Mouse (Mus musculus) bone marrow, adult 2 months (tissue): ENCODE results near the gene Trappc2l. TPM values are rescaled to one million over a fixed set of nuclear protein-coding genes. Genes with fewer than 3 reads are reported as not detected.

Source experiments
- H3K27ac ChIP-seq: fragments of 200-500 bp; 2 replicates; pipeline ENCODE4 v1.5.1; 2012; ENCODE audit warnings: low read depth, mild to moderate bottlenecking, control low read depth, inconsistent platforms, low read length; ENCODE audit not compliant: control insufficient read depth, poor library complexity, insufficient read depth
- H3K4me1 ChIP-seq: fragments of 200-500 bp; 2 replicates; pipeline ENCODE4 v1.6.1; 2011; ENCODE audit warnings: low read length; ENCODE audit not compliant: control insufficient read depth, insufficient read depth
- H3K4me3 ChIP-seq: fragments of 200-500 bp; replicated peaks from 2 replicates; pipeline ENCODE3; 2011; ENCODE audit warnings: mild to moderate bottlenecking, low read depth, low read length, control low read depth; ENCODE audit not compliant: control insufficient read depth
- CTCF ChIP-seq: fragments of 200-500 bp; IDR thresholded peaks from 2 replicates; pipeline ENCODE4 v1.5.1; 2011; ENCODE audit warnings: low read length, control low read depth; ENCODE audit not compliant: control insufficient read depth, insufficient read depth
- POLR2A ChIP-seq: fragments of 200-500 bp; IDR thresholded peaks from 2 replicates; pipeline ENCODE4 v1.6.1; 2011; ENCODE audit warnings: low read depth, mild to moderate bottlenecking, control low read depth, low read length, borderline replicate concordance; ENCODE audit not compliant: control insufficient read depth
- WGBS: fragments of 180-500 bp; shearing (Covaris S2); methylation state at CpG from one replicate; pipeline ENCODE4 v1.1.7; 2018; 5-methylcytosine and 5-hydroxymethylcytosine counted together
- polyA plus RNA-seq: library from polyadenylated mRNA; stranded (reverse); fragments of >200 nt; gene quantifications from 2 replicates; pipeline ENCODE4 v1.2.4, GENCODE M21; 2011; ENCODE audit warnings: low replicate concordance; ENCODE audit not compliant: missing spikeins, insufficient read depth, insufficient read length

The Trappc2l gene
- polyA plus RNA-seq, 1 experiment = 36.5 TPM

DNA sequence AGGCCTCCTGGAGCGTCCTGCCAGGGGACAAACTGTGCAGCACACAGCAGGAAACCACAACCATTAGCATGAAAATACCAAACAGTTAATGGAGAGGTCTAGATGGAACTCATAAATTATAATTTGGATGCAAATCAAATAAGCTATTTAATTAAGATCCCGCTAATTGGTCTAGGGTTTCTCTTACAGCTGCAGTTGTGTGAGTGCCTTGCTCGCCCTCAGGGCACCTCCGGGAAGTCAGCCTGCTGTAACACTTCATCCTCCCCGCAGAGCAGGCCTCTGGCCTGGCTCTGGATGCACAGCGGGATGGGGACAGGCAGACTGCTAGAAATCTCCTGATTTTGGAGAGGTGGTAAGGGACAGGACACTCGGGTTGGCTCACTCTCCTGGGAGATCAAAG is 25.3 kb upstream of the Trappc2l start:
- TF ChIP-seq POLR2A = no peak
- TF ChIP-seq CTCF = no peak
- 75% methylated on average over 7 of the region's 7 CpGs for WGBS
- no peak overlapping the region for H3K4me3 ChIP-seq
- no peak overlapping the region for H3K27ac ChIP-seq
- no peaks in the 10 kb centered on the region; the same call in 1 of the 2 replicates for H3K4me1 ChIP-seq

DNA sequence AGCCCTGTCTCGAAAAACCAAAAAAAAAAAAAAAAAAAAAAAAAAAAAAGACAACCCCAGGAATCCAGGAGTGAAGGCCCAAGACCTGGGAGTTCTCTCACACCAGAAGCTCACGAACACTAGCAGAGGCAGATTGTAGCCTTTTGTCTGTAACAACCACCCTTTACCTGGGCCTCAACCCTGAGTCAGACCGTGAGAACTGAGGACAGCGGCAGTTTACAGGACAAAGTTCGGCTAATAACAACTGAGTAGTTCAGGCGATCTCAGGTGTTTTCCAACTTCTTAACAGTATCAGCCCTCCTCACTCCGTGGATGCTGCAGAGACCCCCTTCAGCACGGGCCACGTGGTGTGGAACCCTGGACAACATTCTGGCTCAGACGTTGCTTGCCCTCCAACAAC is 24.7 kb upstream of the Trappc2l start:
- Histone ChIP-seq H3K4me3 (no peak overlapping the region), H3K27ac (no peak overlapping the region), H3K4me1 (no peaks in the 10 kb centered on the region; the same call in 1 of the 2 replicates)
- WGBS = 82% methylated on average over 10 of the region's 10 CpGs
- no peak for TF ChIP-seq POLR2A
- no peak for TF ChIP-seq CTCF

DNA sequence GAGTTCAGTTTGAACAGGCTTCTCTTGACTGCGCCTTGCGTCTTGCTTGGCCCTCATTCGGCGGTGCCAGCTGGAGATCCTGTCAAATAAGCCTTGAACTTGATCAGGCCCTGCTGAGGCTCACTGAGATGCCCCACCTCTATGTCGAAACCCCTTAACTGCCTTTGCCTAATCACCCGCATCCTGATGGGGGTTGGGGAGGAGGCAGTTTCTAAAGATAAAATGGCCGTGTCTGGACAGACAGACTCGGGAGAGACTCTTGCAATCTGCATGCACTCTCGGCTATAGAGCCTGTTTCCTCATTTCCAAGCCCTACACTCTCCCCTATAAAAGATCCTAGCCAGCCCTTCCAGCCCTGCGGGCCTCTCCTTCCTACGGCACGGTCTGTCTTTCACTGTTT is 18.2 kb upstream of the Trappc2l start:
- H3K4me3 ChIP-seq = peak overlapping the region; percentile 2
- peak overlapping the region; percentile 83 for H3K27ac ChIP-seq
- TF ChIP-seq CTCF (no peak), POLR2A (0 out of 2 replicates have a peak, but pooled peaks have one; percentile 41)
- peaks cover 18% of the 10 kb centered on the region for H3K4me1 ChIP-seq
- 40% methylated on average over 12 of the region's 12 CpGs for WGBS

- Histone ChIP-seq H3K4me1 (peaks cover 18% of the 10 kb centered on the region), H3K27ac (peak overlapping the region; percentile 83), H3K4me3 (peak overlapping the region; percentile 16)
- TF ChIP-seq CTCF = no peak
- TF ChIP-seq POLR2A = no peak
- WGBS = 75% methylated on average over 19 of the region's 19 CpGs
Observed at GRCm38 (mm10) chr8:122593783-122594507, 17.5 kb upstream of the Trappc2l start.

DNA sequence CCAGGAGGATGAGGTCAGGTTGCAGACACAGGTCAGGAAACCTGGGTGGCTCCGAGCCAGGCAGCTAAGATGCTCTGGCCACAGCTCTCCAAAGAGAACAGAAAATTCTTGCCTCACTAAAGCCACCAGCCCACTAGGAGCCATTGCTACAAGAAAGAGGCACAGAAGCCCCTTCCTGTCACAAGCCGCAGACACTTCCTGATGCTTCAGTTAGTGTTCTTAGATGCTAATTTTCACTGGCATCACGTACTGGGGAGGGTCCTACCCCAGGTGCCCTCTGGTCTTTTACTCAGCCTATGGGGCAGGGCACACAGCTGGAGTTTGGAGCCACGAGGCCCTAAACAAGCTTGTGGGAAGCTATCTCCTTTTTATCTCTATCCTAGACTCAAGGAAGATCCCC is 15.4 kb upstream of the Trappc2l start:
- TF ChIP-seq POLR2A = no peak
- TF ChIP-seq CTCF = no peak
- Histone ChIP-seq H3K4me3 (peak overlapping the region; percentile 35), H3K27ac (peak overlapping the region; percentile 83), H3K4me1 (peaks cover 18% of the 10 kb centered on the region)
- 18% methylated on average over 4 of the region's 4 CpGs for WGBS

GRCm38 (mm10) chr8:122600666-122601065 is 10.8 kb upstream of the Trappc2l start:
- TF ChIP-seq CTCF = no peak
- TF ChIP-seq POLR2A = no peak
- Histone ChIP-seq H3K4me3 (no peak overlapping the region), H3K4me1 (no peaks in the 10 kb centered on the region; the same call in 1 of the 2 replicates), H3K27ac (no peak overlapping the region)
- 92% methylated on average over 9 of the region's 9 CpGs for WGBS

- TF ChIP-seq CTCF = no peak
- H3K4me1 ChIP-seq = peaks cover 1% of the 10 kb centered on the region; the same call in 1 of the 2 replicates
- WGBS = 29% methylated on average over 1 of the region's 1 CpGs
- H3K4me3 ChIP-seq = no peak overlapping the region
- peak overlapping the region; percentile 42; the same call in 1 of the 2 replicates for H3K27ac ChIP-seq
Observed at GRCm38 (mm10) chr8:122604640-122605039, 6.8 kb upstream of the Trappc2l start.

DNA sequence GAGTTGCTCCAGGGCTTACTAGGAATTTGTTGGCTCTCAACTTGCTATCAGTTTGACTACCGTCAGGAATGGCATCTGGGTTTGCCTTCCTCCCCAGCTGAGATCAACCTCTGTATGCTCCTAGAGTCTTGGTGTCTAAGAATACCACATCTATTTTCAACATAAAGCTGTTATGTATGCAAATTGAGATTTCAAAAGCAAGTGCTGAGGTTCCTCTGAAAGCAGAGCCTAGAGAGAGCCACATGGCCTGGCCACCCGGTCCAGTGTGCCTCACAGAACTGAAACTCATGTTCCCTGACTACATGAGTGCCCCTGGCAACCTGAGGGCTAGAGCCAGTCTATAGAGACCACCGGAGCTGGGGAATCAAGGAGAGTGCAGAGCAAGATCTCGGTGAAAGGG is 6.1 kb upstream of the Trappc2l start:
- 52% methylated on average over 4 of the region's 4 CpGs for WGBS
- TF ChIP-seq CTCF (no peak), POLR2A (no peak)
- H3K27ac ChIP-seq = peak overlapping the region; percentile 42
- H3K4me1 ChIP-seq = peaks cover 1% of the 10 kb centered on the region; the same call in 1 of the 2 replicates
- H3K4me3 ChIP-seq = no peak overlapping the region
